Mouse (Mus musculus) cerebellum, adult 8-10 months (tissue): ENCODE results near the gene Samd10.
A peak's percentile ranks its signal among the peaks of the same experiment; 100 is the strongest.

ENCODE experiments used
- DNase-seq: peaks from one replicate; pipeline ENCODE4 v3.0.0; 2022

Gene Samd10

GRCm38 (mm10) chr2:181574921-181575545 lies 24.0 kb downstream of the Samd10 start:
- no peak for DNase-seq

GRCm38 (mm10) chr2:181573961-181574360 lies 25.1 kb downstream of the Samd10 start:
- no peak for DNase-seq

DNA sequence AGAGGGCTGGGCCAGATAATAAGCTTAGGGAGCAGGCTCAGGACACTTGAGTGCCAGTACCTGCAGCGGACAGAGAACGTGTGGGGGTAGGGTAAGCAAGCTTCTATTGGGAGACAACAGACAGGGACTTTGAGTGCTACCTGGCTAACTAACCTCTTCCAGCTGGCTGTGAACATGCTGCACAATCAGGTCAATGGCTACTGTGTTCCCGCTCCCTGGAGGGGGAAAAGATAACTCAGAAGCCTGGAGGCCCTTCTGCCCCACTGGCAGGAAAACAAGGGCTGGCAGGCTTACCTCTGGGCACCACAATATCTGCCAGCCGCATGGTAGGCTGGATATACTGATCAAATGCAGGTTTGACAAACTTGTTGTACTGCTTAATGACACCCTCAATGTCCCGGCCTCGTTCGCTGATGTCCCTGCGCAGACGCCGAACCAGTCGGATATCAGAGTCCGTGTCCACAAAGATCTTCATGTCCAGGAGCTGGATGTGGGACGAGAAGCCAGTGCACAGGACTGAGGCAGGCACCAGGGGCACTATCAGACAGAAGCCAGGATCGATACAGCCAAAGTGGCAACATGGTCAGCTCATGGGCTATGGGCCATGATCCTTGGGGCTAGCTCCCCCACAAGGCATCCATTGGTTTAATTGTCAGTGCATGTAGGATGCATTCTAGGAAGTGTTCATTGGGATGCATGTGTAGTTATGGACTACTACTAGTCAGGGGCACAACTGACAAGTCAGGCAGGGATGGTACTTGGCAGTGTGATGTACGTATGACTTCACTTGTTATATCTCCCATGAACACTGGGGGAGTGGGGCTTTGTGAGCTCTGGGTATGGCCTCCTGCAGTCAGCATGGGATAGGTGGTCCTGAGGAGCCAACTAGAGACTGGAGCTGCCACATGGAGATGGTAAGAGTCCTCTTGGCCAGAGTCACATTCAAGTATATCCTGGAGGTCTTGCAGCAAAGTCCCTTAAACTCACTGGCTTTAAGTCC lies 25.8 kb downstream of the Samd10 start:
- DNase-seq = peak; percentile 61

DNA sequence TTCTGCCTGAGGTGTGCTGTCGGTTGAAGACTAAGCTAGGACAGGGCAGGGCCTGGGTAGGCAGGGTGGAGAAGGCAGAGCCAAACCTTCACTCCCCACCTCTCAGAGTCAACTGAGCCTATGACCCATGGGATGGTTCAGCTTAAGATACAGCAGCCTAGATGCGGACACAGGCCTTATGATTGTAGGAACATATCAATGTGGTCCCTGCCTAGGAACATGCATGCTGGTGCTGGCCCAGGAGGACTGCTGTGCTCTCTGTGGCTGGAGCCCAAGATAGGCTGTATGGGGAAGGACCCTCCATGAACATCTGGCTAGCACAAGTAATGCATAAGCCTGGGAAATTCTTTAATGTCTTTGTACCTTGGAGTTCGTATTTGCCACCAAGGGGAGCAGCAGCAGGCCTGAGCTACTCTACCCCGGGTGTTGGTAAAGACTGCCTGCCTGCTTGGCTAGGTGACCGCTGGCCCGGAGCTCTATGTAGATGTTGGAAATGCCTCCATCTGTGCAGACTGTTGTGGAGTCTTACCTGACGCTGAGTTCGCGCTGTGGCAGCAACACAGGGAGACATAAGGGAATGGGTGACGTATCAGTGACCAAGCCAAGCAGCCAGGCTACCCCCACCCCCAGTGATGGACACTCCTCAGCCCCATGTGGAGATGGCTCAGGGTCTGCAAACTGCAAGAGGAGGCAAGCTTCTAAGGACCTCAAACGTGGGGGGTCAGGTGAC lies 26.9 kb downstream of the Samd10 start:
- DNase-seq = peak; percentile 42

GRCm38 (mm10) chr2:181570921-181571595 lies 28.0 kb downstream of the Samd10 start:
- peak; percentile 73 for DNase-seq

DNA sequence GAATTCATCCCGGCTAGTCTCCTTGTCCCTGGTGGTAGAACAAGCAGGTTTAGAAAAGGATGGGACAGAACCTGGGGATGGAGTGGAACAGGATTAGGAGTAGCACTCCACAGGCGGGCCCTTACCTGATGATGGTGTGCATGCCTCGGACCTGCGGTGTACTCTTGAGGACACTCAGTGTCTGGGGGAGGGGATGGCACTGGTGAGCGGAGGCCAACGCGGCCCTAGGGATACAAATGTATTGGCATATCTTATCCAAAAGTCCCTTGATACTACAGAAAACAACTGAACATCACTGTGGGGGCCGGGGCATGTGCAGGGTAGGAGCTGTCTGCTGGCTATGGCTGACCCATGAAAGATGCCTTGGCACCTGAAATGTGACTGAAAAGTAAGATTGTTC lies 28.6 kb downstream of the Samd10 start:
- DNase-seq = peak; percentile 39

DNA sequence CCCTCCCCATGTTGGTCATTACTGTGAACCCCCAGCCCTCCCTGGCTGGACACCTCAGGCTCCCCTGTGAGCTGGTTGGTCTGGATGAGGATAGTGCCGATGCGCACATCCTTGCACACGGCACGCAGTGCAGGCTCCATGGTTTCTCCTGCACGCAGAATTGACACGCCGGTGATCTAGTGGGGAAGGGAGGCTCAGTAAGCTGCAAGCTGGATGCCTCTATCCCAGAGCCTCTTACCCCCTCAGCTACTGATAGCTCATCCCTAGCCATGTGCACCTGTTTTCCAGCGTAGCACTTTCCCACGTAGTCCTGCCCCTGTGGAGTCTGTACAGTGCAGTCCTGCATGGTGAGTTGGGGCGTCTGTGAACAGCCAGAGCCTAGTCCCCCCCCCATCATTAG lies 29.2 kb downstream of the Samd10 start:
- no peak for DNase-seq

GRCm38 (mm10) chr2:181568272-181569008 lies 30.6 kb downstream of the Samd10 start:
- no peak for DNase-seq

- DNase-seq = no peak
Measured at GRCm38 (mm10) chr2:181567338-181567737, 31.7 kb downstream of the Samd10 start.

DNA sequence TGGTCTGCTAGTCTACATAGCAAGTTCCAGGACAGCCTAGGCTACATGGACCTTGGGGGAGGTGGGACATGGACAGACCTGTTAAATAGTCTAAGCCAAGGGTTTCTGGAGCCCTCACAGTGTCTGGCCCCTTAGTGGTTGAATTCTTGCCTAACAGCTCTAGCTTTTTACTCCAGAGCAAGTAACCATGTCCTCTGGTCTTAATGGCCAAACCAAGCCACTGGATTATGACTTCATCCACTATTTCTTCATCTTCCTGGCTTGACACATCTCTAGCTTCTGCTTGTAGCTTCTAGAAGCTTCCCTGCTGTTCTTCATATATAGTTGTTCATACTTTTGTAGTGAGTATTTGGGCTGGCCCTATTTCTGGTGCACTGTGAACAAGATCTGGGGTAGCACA lies 45.2 kb downstream of the Samd10 start:
- no peak for DNase-seq

GRCm38 (mm10) chr2:181550233-181550632 lies 48.8 kb downstream of the Samd10 start:
- no peak for DNase-seq

- DNase-seq = no peak
Measured at GRCm38 (mm10) chr2:181548682-181549081, 50.3 kb downstream of the Samd10 start.

- DNase-seq = no peak
Measured at GRCm38 (mm10) chr2:181548227-181548626, 50.8 kb downstream of the Samd10 start.

DNA sequence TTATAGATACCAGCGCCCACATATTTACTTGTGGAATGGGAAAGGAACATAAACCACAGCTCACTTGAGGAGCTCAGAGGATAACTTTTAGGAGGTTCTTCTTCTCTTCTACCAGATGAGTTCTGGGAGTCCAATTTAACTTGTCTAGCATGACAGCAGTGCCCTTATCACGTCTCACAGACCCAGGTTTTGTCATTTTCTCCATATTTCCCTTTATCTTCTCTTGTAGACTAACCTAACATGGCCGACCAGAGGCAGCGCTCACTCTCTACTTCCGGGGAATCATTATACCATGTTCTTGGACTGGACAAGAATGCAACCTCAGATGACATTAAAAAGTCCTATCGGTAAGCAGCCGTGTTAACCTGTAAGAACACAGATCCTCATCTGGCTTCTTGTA lies 52.9 kb downstream of the Samd10 start:
- no peak for DNase-seq
